Mouse (Mus musculus): ENCODE data around the gene Cabp1.
"Not testable (repeated sequence)": the region's sequence is repeated elsewhere in the genome, so short reads cannot be mapped to it uniquely, and the experiment has no call there.

Gene Cabp1

GRCm38 (mm10) chr5:115155156-115155631 is 39.0 kb downstream of the Cabp1 start:
- no peak for DNase-seq (ENCODE audit: extremely low read depth, insufficient read length, low spot score)

GRCm38 (mm10) chr5:115152132-115152956 is 41.8 kb downstream of the Cabp1 start:
- no peak for DNase-seq (ENCODE audit: extremely low read depth, insufficient read length, low spot score)

GRCm38 (mm10) chr5:115151457-115151856 is 42.7 kb downstream of the Cabp1 start:
- no peak for DNase-seq (ENCODE audit: extremely low read depth, insufficient read length, low spot score)

GRCm38 (mm10) chr5:115150991-115151390 is 43.2 kb downstream of the Cabp1 start:
- no peak for DNase-seq (ENCODE audit: extremely low read depth, insufficient read length, low spot score)

- no peak for DNase-seq (ENCODE audit: extremely low read depth, insufficient read length, low spot score)
These were observed 44.3 kb downstream of the Cabp1 start for GRCm38 (mm10) chr5:115149675-115150459.

GRCm38 (mm10) chr5:115148872-115149271 is 45.3 kb downstream of the Cabp1 start:
- DNase-seq (ENCODE audit: extremely low read depth, insufficient read length, low spot score) = not testable (repeated sequence)

- DNase-seq (ENCODE audit: extremely low read depth, insufficient read length, low spot score) = no peak
These were observed 45.8 kb downstream of the Cabp1 start for GRCm38 (mm10) chr5:115148378-115148777.

GRCm38 (mm10) chr5:115147388-115147787 is 46.8 kb downstream of the Cabp1 start:
- DNase-seq (ENCODE audit: extremely low read depth, insufficient read length, low spot score) = no peak

GRCm38 (mm10) chr5:115146747-115147130 is 47.4 kb downstream of the Cabp1 start:
- DNase-seq (ENCODE audit: extremely low read depth, insufficient read length, low spot score) = no peak

- no peak for DNase-seq (ENCODE audit: extremely low read depth, insufficient read length, low spot score)
These were observed 48.0 kb downstream of the Cabp1 start for GRCm38 (mm10) chr5:115145976-115146746.

- DNase-seq (ENCODE audit: extremely low read depth, insufficient read length, low spot score) = no peak
These were observed 48.8 kb downstream of the Cabp1 start for GRCm38 (mm10) chr5:115145253-115145968.

GRCm38 (mm10) chr5:115144471-115144870 is 49.7 kb downstream of the Cabp1 start:
- no peak for DNase-seq (ENCODE audit: extremely low read depth, insufficient read length, low spot score)

GRCm38 (mm10) chr5:115143552-115143951 is 50.6 kb downstream of the Cabp1 start:
- no peak for DNase-seq (ENCODE audit: extremely low read depth, insufficient read length, low spot score)

- DNase-seq (ENCODE audit: extremely low read depth, insufficient read length, low spot score) = no peak
These were observed 51.9 kb downstream of the Cabp1 start for GRCm38 (mm10) chr5:115142166-115142697.

GRCm38 (mm10) chr5:115140726-115141125 is 53.5 kb downstream of the Cabp1 start:
- DNase-seq (ENCODE audit: extremely low read depth, insufficient read length, low spot score) = no peak

GRCm38 (mm10) chr5:115139124-115139523 is 55.1 kb downstream of the Cabp1 start:
- no peak for DNase-seq (ENCODE audit: extremely low read depth, insufficient read length, low spot score)

GRCm38 (mm10) chr5:115134234-115135165 is 59.7 kb downstream of the Cabp1 start, which contains the start of gene Unc119b:
Gene Unc119b (minus strand): TSS chr5:115134975.
- DNase-seq (ENCODE audit: extremely low read depth, insufficient read length, low spot score) = peak; percentile 86

GRCm38 (mm10) chr5:115133358-115134066 is 60.7 kb downstream of the Cabp1 start:
- no peak for DNase-seq (ENCODE audit: extremely low read depth, insufficient read length, low spot score)

Data from 3134 (cell line).